Mouse (Mus musculus): ENCODE measurements around the gene Ptprd.

The Ptprd gene

DNA sequence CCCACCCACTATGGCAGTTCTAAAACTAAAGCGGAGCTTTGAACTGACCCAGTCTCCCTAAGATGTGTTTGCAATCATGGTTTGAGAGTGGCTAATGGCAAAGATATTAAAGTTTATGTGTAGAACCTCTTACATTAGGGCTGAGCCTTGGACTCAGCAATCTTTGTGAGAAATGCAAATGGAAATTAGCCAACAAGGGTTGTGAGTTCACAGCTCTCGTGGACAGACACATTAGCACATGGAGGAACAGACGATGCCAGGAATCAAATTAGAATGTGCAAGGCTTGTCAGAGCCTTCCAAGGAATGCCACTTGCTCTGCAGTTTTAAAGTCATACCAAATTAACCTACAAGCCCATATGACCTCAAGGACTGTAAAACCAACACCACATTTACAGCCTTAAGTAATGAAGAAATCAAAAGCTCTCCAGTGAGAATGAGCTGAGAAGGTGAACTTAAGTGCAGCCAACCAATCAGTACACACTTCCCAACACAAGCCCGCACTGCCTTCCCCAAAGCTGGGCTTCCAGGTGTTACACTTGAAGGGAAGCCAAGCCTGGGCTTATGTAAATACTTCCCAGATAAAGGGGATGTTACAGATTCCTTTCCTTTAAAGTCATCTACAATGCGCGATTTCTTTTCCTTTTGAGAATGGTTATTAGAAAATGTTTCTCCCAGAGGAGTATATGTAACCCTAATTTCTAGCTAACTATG, 2258.3 kb downstream of the Ptprd start:
- DNase-seq (ENCODE audit: low read depth, low spot score), result no peak

- DNase-seq (ENCODE audit: low read depth, low spot score), result no peak
Measured at GRCm38 (mm10) chr4:75950582-75950981, 2261.2 kb downstream of the Ptprd start.

GRCm38 (mm10) chr4:75894871-75895270, 2316.9 kb downstream of the Ptprd start:
- DNase-seq (ENCODE audit: low read depth, low spot score), result peak; percentile 11
